Mouse (Mus musculus): Measurements from ENCODE around the gene 0610012G03Rik. TPM values are rescaled to one million over a fixed set of nuclear protein-coding genes. Genes with fewer than 3 reads are reported as not detected.

Gene 0610012G03Rik
- polyA plus RNA-seq (2014; fragmentation: Nextera tagmentation; extraction: Ambion mirVana), result 86.1 and 93.7 TPM in 2 replicates

DNA sequence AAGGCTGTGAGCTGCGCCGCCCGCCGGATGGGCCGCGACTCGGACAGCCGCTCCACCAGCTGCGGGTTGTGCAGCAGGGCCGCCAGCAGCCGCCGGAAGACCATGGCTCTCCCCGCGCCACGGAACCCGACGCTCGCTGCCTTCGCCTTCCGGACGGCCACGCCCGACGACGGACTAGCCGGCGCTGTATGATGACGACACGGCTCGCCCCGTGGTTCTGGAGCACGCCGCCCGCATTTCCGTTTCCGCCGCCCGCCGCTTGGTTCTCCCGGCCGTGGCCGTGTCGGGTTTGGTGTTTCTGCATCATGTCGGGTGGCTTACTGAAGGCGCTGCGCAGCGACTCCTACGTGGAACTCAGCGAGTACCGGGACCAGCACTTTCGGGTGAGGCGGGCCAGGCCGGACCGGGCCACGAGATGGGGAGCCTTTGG is at the start of gene 0610012G03Rik, which contains the start of gene Ncbp2:
0610012G03Rik (minus strand) TSS at position 150 of the 430 bp plus-strand sequence.
Ncbp2 (plus strand) TSS at position 169 of the 430 bp plus-strand sequence.
- Histone ChIP-seq H3K27ac (ENCODE audit: low read depth, low read length) (peak within 1 kb of the TSS; percentile 84), H3K9ac (ENCODE audit: low read depth, low read length) (peak within 1 kb of the TSS; percentile 84), H3K4me3 (ENCODE audit: low read depth, low read length) (peak within 1 kb of the TSS; percentile 84), H3K36me3 (ENCODE audit: control insufficient read depth, insufficient read depth, low read length) (0 out of 2 replicates have a peak, but pooled peaks cover 11% of the 10 kb centered on the region), H3K4me1 (replicated peaks; ENCODE audit: control insufficient read depth, insufficient read depth, low read length) (peaks cover 15% of the 10 kb centered on the region), H3K4me2 (peak within 1 kb of the TSS; percentile 92), H3K9me3 (ENCODE audit: control insufficient read depth, low read length) (no peaks in the 10 kb centered on the region), H3K27me3 (replicated peaks; ENCODE audit: control insufficient read depth, insufficient read depth, low read length) (no peaks in the 10 kb centered on the region)
- under 1% methylated on average over 55 of the region's 55 CpGs for WGBS
- peak; percentile 96 for DNase-seq (ENCODE audit: low spot score)
- peak; percentile 86 for ATAC-seq (replicated peaks; ENCODE audit: low FRiP score)

- Histone ChIP-seq H3K4me3 (ENCODE audit: low read depth, low read length) (no peak overlapping the region), H3K4me1 (replicated peaks; ENCODE audit: control insufficient read depth, insufficient read depth, low read length) (no peaks in the 10 kb centered on the region), H3K4me2 (no peak overlapping the region), H3K9me3 (ENCODE audit: control insufficient read depth, low read length) (no peaks in the 10 kb centered on the region), H3K27me3 (replicated peaks; ENCODE audit: control insufficient read depth, insufficient read depth, low read length) (no peaks in the 10 kb centered on the region), H3K9ac (ENCODE audit: low read depth, low read length) (no peak overlapping the region), H3K27ac (ENCODE audit: low read depth, low read length) (no peak overlapping the region), H3K36me3 (ENCODE audit: control insufficient read depth, insufficient read depth, low read length) (peaks cover 12% of the 10 kb centered on the region)
- 88% methylated on average over 5 of the region's 5 CpGs for WGBS
- ATAC-seq (replicated peaks; ENCODE audit: low FRiP score) (no peak), DNase-seq (ENCODE audit: low spot score) (no peak)
These were observed 48.1 kb upstream of the 0610012G03Rik start for GRCm38 (mm10) chr16:31996371-31996770.

GRCm38 (mm10) chr16:31993946-31994345 is 45.7 kb upstream of the 0610012G03Rik start:
- no peaks in the 10 kb centered on the region for H3K4me1 ChIP-seq (replicated peaks; ENCODE audit: control insufficient read depth, insufficient read depth, low read length)
- no peak for ATAC-seq (replicated peaks; ENCODE audit: low FRiP score)
- no peak overlapping the region for H3K27ac ChIP-seq (ENCODE audit: low read depth, low read length)
- no peaks in the 10 kb centered on the region for H3K9me3 ChIP-seq (ENCODE audit: control insufficient read depth, low read length)
- no peak overlapping the region for H3K9ac ChIP-seq (ENCODE audit: low read depth, low read length)
- H3K27me3 ChIP-seq (replicated peaks; ENCODE audit: control insufficient read depth, insufficient read depth, low read length), result no peaks in the 10 kb centered on the region
- DNase-seq (ENCODE audit: low spot score), result no peak
- no peak overlapping the region for H3K4me3 ChIP-seq (ENCODE audit: low read depth, low read length)
- H3K4me2 ChIP-seq, result no peak overlapping the region
- peaks cover 21% of the 10 kb centered on the region for H3K36me3 ChIP-seq (ENCODE audit: control insufficient read depth, insufficient read depth, low read length)

- Histone ChIP-seq H3K27me3 (replicated peaks; ENCODE audit: control insufficient read depth, insufficient read depth, low read length) (no peaks in the 10 kb centered on the region), H3K9me3 (ENCODE audit: control insufficient read depth, low read length) (no peaks in the 10 kb centered on the region), H3K9ac (ENCODE audit: low read depth, low read length) (no peak overlapping the region), H3K4me2 (no peak overlapping the region), H3K4me3 (ENCODE audit: low read depth, low read length) (no peak overlapping the region), H3K4me1 (replicated peaks; ENCODE audit: control insufficient read depth, insufficient read depth, low read length) (no peaks in the 10 kb centered on the region), H3K36me3 (ENCODE audit: control insufficient read depth, insufficient read depth, low read length) (peaks cover 25% of the 10 kb centered on the region), H3K27ac (ENCODE audit: low read depth, low read length) (no peak overlapping the region)
- no peak for ATAC-seq (replicated peaks; ENCODE audit: low FRiP score)
- no peak for DNase-seq (ENCODE audit: low spot score)
- 95% methylated on average over 4 of the region's 4 CpGs for WGBS
These were observed 44.9 kb upstream of the 0610012G03Rik start for GRCm38 (mm10) chr16:31993195-31993594.

- Histone ChIP-seq H3K4me2 (no peak overlapping the region), H3K4me1 (replicated peaks; ENCODE audit: control insufficient read depth, insufficient read depth, low read length) (no peaks in the 10 kb centered on the region), H3K36me3 (ENCODE audit: control insufficient read depth, insufficient read depth, low read length) (peaks cover 25% of the 10 kb centered on the region), H3K4me3 (ENCODE audit: low read depth, low read length) (no peak overlapping the region), H3K9ac (ENCODE audit: low read depth, low read length) (no peak overlapping the region), H3K27me3 (replicated peaks; ENCODE audit: control insufficient read depth, insufficient read depth, low read length) (no peaks in the 10 kb centered on the region), H3K27ac (ENCODE audit: low read depth, low read length) (no peak overlapping the region), H3K9me3 (ENCODE audit: control insufficient read depth, low read length) (no peaks in the 10 kb centered on the region)
- DNase-seq (ENCODE audit: low spot score) (no peak), ATAC-seq (replicated peaks; ENCODE audit: low FRiP score) (no peak)
- WGBS, result 71% methylated on average over 1 of the region's 1 CpGs
These were observed 43.7 kb upstream of the 0610012G03Rik start for GRCm38 (mm10) chr16:31992039-31992438.

DNA sequence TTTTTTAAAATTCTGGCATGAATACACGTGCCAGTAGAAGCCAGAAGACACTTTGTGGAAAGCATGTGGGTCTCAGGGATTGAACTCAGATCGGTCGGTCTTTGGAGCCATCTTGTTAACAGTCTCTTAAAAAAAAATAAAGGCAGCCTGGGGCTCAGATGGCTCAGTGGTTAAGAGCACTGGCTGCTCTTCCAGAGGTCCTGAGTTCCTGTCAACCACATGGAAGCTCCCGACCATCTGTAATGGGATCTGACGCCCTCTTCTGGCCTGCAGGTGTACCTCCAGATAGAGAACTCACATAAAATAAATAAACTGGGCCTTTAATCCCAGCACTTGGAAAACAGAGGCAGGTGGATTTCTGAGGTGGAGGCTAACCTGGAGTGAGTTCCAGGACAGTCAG is 32.7 kb upstream of the 0610012G03Rik start:
- 80% methylated on average over 5 of the region's 5 CpGs for WGBS
- Histone ChIP-seq H3K9me3 (ENCODE audit: control insufficient read depth, low read length) (no peaks in the 10 kb centered on the region), H3K36me3 (ENCODE audit: control insufficient read depth, insufficient read depth, low read length) (peaks cover 19% of the 10 kb centered on the region; the same call in 1 of the 2 replicates), H3K4me1 (replicated peaks; ENCODE audit: control insufficient read depth, insufficient read depth, low read length) (no peaks in the 10 kb centered on the region), H3K27me3 (replicated peaks; ENCODE audit: control insufficient read depth, insufficient read depth, low read length) (no peaks in the 10 kb centered on the region), H3K27ac (ENCODE audit: low read depth, low read length) (no peak overlapping the region), H3K9ac (ENCODE audit: low read depth, low read length) (no peak overlapping the region), H3K4me3 (ENCODE audit: low read depth, low read length) (no peak overlapping the region), H3K4me2 (no peak overlapping the region)
- no peak for ATAC-seq (replicated peaks; ENCODE audit: low FRiP score)
- no peak for DNase-seq (ENCODE audit: low spot score)

GRCm38 (mm10) chr16:31979501-31979900 is 31.2 kb upstream of the 0610012G03Rik start:
- no peak overlapping the region for H3K27ac ChIP-seq (ENCODE audit: low read depth, low read length)
- no peak overlapping the region for H3K9ac ChIP-seq (ENCODE audit: low read depth, low read length)
- DNase-seq (ENCODE audit: low spot score) (no peak), ATAC-seq (replicated peaks; ENCODE audit: low FRiP score) (no peak)
- H3K4me3 ChIP-seq (ENCODE audit: low read depth, low read length), result no peak overlapping the region
- no peak overlapping the region for H3K4me2 ChIP-seq
- 95% methylated on average over 3 of the region's 3 CpGs for WGBS
- no peaks in the 10 kb centered on the region for H3K9me3 ChIP-seq (ENCODE audit: control insufficient read depth, low read length)
- H3K27me3 ChIP-seq (replicated peaks; ENCODE audit: control insufficient read depth, insufficient read depth, low read length), result no peaks in the 10 kb centered on the region
- no peaks in the 10 kb centered on the region for H3K4me1 ChIP-seq (replicated peaks; ENCODE audit: control insufficient read depth, insufficient read depth, low read length)
- H3K36me3 ChIP-seq (ENCODE audit: control insufficient read depth, insufficient read depth, low read length), result peaks cover 19% of the 10 kb centered on the region; the same call in 1 of the 2 replicates

- no peak for ATAC-seq (replicated peaks; ENCODE audit: low FRiP score)
- H3K4me1 ChIP-seq (replicated peaks; ENCODE audit: control insufficient read depth, insufficient read depth, low read length), result no peaks in the 10 kb centered on the region
- no peak for DNase-seq (ENCODE audit: low spot score)
- H3K27me3 ChIP-seq (replicated peaks; ENCODE audit: control insufficient read depth, insufficient read depth, low read length), result no peaks in the 10 kb centered on the region
- no peak overlapping the region for H3K27ac ChIP-seq (ENCODE audit: low read depth, low read length)
- H3K36me3 ChIP-seq (ENCODE audit: control insufficient read depth, insufficient read depth, low read length), result peaks cover 24% of the 10 kb centered on the region
- H3K9ac ChIP-seq (ENCODE audit: low read depth, low read length), result no peak overlapping the region
- no peaks in the 10 kb centered on the region for H3K9me3 ChIP-seq (ENCODE audit: control insufficient read depth, low read length)
- 89% methylated on average over 4 of the region's 4 CpGs for WGBS
- H3K4me2 ChIP-seq, result no peak overlapping the region
- no peak overlapping the region for H3K4me3 ChIP-seq (ENCODE audit: low read depth, low read length)
These were observed 27.0 kb upstream of the 0610012G03Rik start for GRCm38 (mm10) chr16:31975258-31975657.

- DNase-seq (ENCODE audit: low spot score) (no peak), ATAC-seq (replicated peaks; ENCODE audit: low FRiP score) (no peak)
- no peaks in the 10 kb centered on the region for H3K4me1 ChIP-seq (replicated peaks; ENCODE audit: control insufficient read depth, insufficient read depth, low read length)
- H3K4me3 ChIP-seq (ENCODE audit: low read depth, low read length), result no peak overlapping the region
- no peak overlapping the region for H3K4me2 ChIP-seq
- 90% methylated on average over 7 of the region's 7 CpGs for WGBS
- H3K27me3 ChIP-seq (replicated peaks; ENCODE audit: control insufficient read depth, insufficient read depth, low read length), result no peaks in the 10 kb centered on the region
- H3K9ac ChIP-seq (ENCODE audit: low read depth, low read length), result no peak overlapping the region
- no peak overlapping the region for H3K27ac ChIP-seq (ENCODE audit: low read depth, low read length)
- peaks cover 28% of the 10 kb centered on the region for H3K36me3 ChIP-seq (ENCODE audit: control insufficient read depth, insufficient read depth, low read length)
- no peaks in the 10 kb centered on the region for H3K9me3 ChIP-seq (ENCODE audit: control insufficient read depth, low read length)
These were observed 14.9 kb upstream of the 0610012G03Rik start for GRCm38 (mm10) chr16:31963224-31963623.
